Mouse (Mus musculus) left cerebral cortex, adult 9 months (tissue): Measurements from ENCODE around the gene Camk2b.
"Not testable (repeated sequence)": the region's sequence is repeated elsewhere in the genome, so short reads cannot be mapped to it uniquely, and the experiment has no call there.

Experiments used
- DNase-seq, 2 experiments: peaks; one replicate each; pipeline ENCODE4 v3.0.0; 2022; ENCODE audit warnings: low spot score in 2 of 2

The Camk2b gene

DNA sequence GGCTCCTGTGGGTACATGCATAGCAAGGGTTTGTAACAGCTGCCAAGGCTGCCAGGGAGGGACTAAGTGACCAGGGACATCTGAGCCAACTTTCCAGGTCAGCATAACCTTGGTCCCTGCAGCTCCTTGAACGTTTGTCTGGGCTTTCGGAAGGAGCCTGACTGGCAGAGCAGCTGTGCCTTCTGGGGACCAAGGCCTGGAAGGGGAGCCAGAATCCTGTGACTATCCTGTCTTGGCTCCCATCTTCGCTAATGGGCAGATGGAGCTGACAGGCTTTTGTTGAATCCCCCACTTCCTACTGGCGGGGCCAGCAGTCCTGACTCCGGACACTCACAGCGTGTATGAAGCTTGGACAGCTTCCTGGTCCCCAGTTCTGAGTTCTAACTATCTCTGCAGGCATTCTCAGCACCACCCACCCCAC lies 51.1 kb downstream of the Camk2b start:
- no peak for DNase-seq

DNA sequence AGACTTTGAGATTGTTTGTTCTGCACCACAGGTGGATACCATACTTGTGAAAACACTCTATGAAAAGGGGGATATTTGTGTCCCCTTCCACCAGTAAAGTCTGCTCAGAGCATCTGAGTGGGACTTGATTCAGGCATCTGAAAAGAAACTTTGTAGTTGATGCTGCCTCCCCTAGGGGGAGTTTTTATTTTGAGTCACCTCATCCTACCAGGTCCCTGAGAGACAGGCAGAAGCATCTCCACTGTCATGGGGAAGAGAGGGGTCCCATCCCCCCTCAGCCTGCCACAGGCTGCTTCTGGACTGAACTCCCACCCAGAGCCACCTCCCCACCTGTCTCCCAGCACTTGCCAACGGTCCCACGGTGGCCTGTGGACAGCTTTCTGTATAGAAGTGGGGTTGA lies 52.8 kb downstream of the Camk2b start:
- DNase-seq = no peak

- DNase-seq = no peak
Measured at GRCm38 (mm10) chr11:6011879-6012278, 54.3 kb downstream of the Camk2b start.

- not testable (repeated sequence) for DNase-seq
Measured at GRCm38 (mm10) chr11:6010751-6011482, 55.2 kb downstream of the Camk2b start.

DNA sequence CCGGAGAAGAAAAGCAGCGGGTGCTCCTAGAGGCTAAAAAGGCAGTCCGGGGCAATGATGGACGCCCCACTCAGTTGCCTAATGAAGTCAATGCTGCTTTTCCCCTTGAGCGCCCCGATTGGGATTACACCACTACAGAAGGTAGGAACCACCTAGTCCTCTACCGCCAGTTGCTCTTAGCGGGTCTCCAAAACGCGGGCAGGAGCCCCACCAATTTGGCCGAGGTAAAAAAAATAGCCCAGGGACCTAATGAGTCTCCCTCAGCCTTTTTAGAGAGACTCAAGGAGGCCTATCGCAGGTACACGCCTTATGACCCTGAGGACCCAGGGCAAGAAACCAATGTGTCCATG lies 58.4 kb downstream of the Camk2b start:
- not testable (repeated sequence) for DNase-seq

DNA sequence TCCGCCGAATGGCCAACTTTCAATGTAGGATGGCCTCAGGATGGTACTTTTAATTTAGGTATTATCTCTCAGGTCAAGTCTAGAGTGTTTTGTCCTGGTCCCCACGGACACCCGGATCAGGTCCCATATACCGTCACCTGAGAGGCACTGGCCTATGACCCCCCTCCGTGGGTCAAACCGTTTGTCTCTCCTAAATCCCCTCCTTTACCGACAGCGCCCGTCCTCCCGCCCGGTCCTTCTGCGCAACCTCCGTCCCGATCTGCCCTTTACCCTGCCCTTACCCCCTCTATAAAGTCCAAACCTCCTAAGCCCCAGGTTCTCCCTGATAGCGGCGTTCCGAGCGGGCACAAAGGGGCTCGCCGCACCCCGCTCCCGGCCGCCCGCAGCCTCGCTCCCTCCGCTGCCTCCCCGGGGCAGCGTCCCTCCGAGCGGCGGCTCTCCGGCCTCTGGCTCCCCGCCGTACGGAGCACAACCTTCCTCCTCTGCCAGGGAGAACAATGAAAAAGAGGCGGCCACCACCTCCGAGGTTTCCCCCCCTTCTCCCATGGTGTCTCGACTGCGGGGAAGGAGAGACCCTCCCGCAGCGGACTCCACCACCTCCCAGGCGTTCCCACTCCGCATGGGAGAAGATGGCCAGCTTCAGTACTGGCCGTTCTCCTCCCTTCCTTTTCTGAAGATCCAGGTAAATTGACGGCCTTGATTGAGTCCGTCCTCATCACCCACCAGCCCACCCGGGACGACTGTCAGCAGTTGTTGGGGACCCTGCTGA lies 59.0 kb downstream of the Camk2b start:
- not testable (repeated sequence) for DNase-seq

- not testable (repeated sequence) for DNase-seq
Measured at GRCm38 (mm10) chr11:6006351-6007009, 59.7 kb downstream of the Camk2b start.

DNA sequence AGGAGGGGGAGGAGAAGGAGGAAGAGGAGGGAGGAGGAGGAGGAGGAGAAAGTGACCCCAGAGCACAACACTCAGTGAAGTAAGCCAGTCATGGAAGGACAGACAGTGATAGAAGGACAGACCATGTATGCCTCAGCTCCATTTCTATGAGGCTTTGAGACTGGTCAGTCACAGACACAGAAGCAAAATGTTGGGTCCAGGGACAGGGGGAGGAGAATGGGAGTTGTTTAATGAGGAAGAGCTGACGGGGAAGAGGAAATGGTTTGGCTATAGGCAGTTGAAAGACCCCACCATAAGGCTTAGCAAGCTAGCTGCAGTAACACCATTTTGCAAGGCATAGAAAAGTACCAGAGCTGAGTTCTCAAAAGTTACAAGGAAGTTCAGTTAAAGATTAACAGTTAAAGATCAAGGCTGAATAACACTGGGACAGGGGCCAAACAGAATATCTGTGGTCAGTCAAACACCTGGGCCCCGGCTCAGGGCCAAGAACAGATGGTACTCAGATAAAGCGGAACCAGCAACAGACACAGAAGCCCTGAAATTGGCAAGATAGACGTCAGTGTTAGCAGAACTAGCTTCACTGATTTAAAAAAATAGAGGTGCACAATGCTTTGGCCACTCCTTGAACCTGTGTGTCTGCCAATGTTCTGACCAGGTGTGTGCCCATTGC lies 60.7 kb downstream of the Camk2b start:
- not testable (repeated sequence) for DNase-seq

DNA sequence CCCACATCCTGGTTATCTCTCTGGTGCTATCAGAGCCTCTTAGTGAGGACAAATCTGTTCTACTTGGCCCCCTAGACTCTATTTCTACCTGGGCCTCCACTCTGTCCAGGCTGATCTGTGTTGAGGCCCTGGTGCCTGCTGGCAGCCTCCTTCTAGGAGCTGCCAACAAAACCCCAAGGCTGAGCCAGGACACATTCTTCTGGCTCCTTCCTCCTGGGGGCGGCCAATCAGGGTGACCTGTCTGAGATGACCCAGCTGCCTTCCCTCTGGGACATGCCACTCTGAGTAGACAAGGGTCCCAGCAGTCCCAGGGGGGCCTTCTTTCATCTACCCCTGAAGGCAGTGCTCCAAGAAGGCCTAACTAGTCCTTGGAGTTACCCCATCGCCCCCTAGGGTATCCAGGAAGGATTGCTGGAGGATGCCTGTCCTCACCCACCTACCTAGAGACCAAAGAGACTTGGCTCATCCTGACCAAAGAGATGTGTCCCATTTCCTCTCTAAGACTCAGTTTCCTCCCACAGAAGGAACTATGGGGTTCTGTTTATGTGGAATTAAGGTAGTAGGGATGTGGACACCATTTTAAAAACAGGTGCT lies 63.0 kb downstream of the Camk2b start:
- no peak for DNase-seq

DNA sequence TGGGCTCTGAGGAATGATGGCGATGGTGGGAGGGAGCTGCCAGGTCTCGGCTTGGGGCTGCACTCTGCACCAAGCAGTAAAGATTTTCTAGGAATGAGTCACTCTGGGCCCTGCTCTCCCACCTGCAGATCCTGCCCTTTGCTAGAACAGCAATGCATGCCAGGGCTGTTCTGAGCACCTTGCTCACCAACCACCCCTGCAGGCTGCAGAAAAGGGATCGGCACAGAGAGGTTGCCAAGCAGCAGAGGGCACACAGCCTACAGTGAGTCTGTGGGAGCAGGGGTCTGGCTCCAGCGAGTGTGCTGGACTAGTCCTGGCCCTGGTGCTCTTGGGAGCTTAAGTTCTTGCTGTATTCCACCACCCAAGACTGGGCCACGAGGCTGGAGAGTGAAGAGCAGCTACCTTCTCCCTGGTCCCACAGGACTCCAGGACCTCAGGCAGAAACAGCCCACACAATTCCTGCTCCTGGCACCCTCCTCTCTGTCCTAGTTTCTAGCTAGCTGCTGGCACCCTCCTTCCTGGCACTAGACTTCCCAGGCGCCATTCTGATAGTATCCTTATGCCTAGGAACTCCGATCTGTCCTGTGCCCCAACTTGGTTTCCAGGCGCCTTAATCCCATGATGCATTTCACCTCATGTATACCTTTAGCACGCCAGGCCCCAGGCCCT lies 64.0 kb downstream of the Camk2b start:
- peak in 1 of 2 experiments; percentile 70 for DNase-seq

GRCm38 (mm10) chr11:6000961-6001682 lies 65.0 kb downstream of the Camk2b start:
- no peak for DNase-seq

DNA sequence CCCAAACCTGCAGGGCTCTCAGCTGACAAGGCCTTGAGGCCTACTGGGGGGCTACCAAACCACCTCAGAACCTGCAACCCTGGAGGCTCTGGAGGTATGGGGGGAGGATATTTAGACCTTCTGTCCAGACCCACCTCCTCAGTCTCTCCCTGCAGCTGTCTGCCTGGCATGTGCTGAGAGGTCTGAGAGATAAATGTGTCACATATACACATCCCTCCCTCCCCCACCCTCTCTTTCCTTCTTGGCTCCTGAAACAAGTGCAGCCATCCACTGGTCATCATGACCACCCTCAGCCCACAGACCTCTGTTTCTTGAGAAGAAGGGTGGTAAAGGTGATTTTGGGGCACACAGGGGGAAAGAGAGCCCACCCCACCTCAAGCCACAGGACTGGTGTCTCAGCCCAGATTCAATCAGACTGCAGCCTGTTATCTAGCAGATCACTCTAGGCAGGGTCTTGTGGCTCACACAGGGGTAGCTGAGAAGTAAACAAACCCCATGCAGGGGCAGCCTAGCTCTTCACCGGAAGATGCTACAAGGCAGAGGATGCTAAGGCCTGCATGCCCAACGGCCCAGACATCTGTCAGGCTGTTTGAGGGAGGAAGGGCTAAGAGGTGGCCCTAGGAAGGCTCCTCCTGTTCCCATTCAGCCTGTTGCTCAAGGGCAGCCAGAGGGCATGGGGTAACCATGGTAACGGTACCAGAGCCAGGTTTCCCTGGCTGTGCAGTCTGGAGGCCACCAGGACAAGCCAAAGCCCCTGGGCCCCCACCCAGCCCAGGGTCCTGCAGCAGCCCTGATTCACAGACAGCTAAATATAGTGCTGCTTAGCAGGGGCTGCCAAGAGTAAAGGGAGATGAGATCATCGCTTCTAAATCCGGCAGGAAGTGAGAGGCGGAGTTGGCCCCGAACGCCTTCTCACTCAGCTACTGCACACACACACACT lies 66.1 kb downstream of the Camk2b start:
- peak; percentile 87 to 92 for DNase-seq

- DNase-seq = no peak
Measured at GRCm38 (mm10) chr11:5998472-5998871, 67.7 kb downstream of the Camk2b start.

GRCm38 (mm10) chr11:5995989-5996388 lies 70.2 kb downstream of the Camk2b start:
- peak in 1 of 2 experiments; percentile 89 for DNase-seq

GRCm38 (mm10) chr11:5994880-5995279 lies 71.3 kb downstream of the Camk2b start:
- DNase-seq = no peak

GRCm38 (mm10) chr11:5994212-5994611 lies 72.0 kb downstream of the Camk2b start:
- no peak for DNase-seq

GRCm38 (mm10) chr11:5990910-5991309 lies 75.3 kb downstream of the Camk2b start:
- DNase-seq = no peak

- DNase-seq = no peak
Measured at GRCm38 (mm10) chr11:5989954-5990593, 76.1 kb downstream of the Camk2b start.

DNA sequence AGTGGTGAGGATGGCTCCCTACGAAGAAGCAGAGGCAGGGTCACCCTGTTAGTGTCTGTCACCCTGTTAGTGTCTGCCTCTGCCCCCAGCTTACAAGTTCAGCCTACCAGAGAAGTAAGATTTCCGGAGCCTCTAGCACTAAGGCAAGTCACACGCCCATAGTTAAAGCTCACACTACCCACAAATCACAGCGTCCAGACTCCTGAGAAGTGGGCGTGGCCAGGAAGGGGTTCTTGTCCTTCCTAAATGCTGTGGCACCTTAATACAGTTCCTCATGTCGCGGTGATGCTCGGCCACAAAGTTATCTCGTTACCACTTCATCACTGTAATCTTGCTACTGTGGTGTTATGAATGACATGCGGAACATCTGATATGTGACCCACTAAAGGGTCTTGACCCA lies 78.0 kb downstream of the Camk2b start:
- no peak for DNase-seq
